Mouse (Mus musculus): ENCODE results near the gene Emcn. TPM values are rescaled to one million over a fixed set of nuclear protein-coding genes. Genes with fewer than 3 reads are reported as not detected.
A peak's percentile ranks its signal among the peaks of the same experiment; 100 is the strongest.

Emcn gene
- polyA plus RNA-seq (2015; fragmentation: Nextera tagmentation; extraction: Ambion mirVana): 9.5 and 11.8 TPM in 2 replicates

- Histone ChIP-seq H3K4me1 (replicated peaks; ENCODE audit: control insufficient read depth, insufficient read depth, low read length) (no peaks in the 10 kb centered on the region), H3K4me3 (replicated peaks; ENCODE audit: low read length) (no peak within 1 kb of the TSS), H3K36me3 (ENCODE audit: control insufficient read depth, insufficient read depth) (no peaks in the 10 kb centered on the region), H3K9me3 (ENCODE audit: control insufficient read depth, low read length) (no peaks in the 10 kb centered on the region), H3K9ac (replicated peaks; ENCODE audit: low read depth, low read length) (no peak within 1 kb of the TSS), H3K27me3 (replicated peaks; ENCODE audit: control insufficient read depth, insufficient read depth, low read length) (no peaks in the 10 kb centered on the region), H3K27ac (ENCODE audit: low read length) (no peak within 1 kb of the TSS), H3K4me2 (ENCODE audit: low read length) (no peak within 1 kb of the TSS)
- ATAC-seq: no peak
- 62% methylated on average over 8 of the region's 8 CpGs for WGBS
These were observed at the start of gene Emcn for GRCm38 (mm10) chr3:137340938-137341337. TSS of gene Emcn (plus strand) at chr3:137341067.

- Histone ChIP-seq H3K4me3 (replicated peaks; ENCODE audit: low read length) (no peak overlapping the region), H3K27ac (ENCODE audit: low read length) (no peak overlapping the region), H3K27me3 (replicated peaks; ENCODE audit: control insufficient read depth, insufficient read depth, low read length) (no peaks in the 10 kb centered on the region), H3K4me1 (replicated peaks; ENCODE audit: control insufficient read depth, insufficient read depth, low read length) (no peaks in the 10 kb centered on the region), H3K9me3 (ENCODE audit: control insufficient read depth, low read length) (no peaks in the 10 kb centered on the region), H3K4me2 (ENCODE audit: low read length) (no peak overlapping the region), H3K36me3 (ENCODE audit: control insufficient read depth, insufficient read depth) (no peaks in the 10 kb centered on the region), H3K9ac (replicated peaks; ENCODE audit: low read depth, low read length) (no peak overlapping the region)
- 69% methylated on average over 6 of the region's 6 CpGs for WGBS
- peak; percentile 26; the same call in 1 of the 2 replicates for ATAC-seq
These were observed 47.7 kb upstream of the Emcn start for GRCm38 (mm10) chr3:137293174-137293591.

GRCm38 (mm10) chr3:137298230-137298629, 42.6 kb upstream of the Emcn start:
- H3K36me3 ChIP-seq (ENCODE audit: control insufficient read depth, insufficient read depth): no peaks in the 10 kb centered on the region
- H3K4me1 ChIP-seq (replicated peaks; ENCODE audit: control insufficient read depth, insufficient read depth, low read length): no peaks in the 10 kb centered on the region
- ATAC-seq: no peak
- no peak overlapping the region for H3K4me3 ChIP-seq (replicated peaks; ENCODE audit: low read length)
- no peaks in the 10 kb centered on the region for H3K9me3 ChIP-seq (ENCODE audit: control insufficient read depth, low read length)
- no peak overlapping the region for H3K4me2 ChIP-seq (ENCODE audit: low read length)
- H3K9ac ChIP-seq (replicated peaks; ENCODE audit: low read depth, low read length): no peak overlapping the region
- H3K27ac ChIP-seq (ENCODE audit: low read length): no peak overlapping the region
- WGBS: 79% methylated on average over 2 of the region's 2 CpGs
- no peaks in the 10 kb centered on the region for H3K27me3 ChIP-seq (replicated peaks; ENCODE audit: control insufficient read depth, insufficient read depth, low read length)

GRCm38 (mm10) chr3:137300210-137300609, 40.7 kb upstream of the Emcn start:
- Histone ChIP-seq H3K36me3 (ENCODE audit: control insufficient read depth, insufficient read depth) (no peaks in the 10 kb centered on the region), H3K27ac (ENCODE audit: low read length) (no peak overlapping the region), H3K4me3 (replicated peaks; ENCODE audit: low read length) (no peak overlapping the region), H3K9me3 (ENCODE audit: control insufficient read depth, low read length) (no peaks in the 10 kb centered on the region), H3K27me3 (replicated peaks; ENCODE audit: control insufficient read depth, insufficient read depth, low read length) (no peaks in the 10 kb centered on the region), H3K4me1 (replicated peaks; ENCODE audit: control insufficient read depth, insufficient read depth, low read length) (no peaks in the 10 kb centered on the region), H3K4me2 (ENCODE audit: low read length) (no peak overlapping the region), H3K9ac (replicated peaks; ENCODE audit: low read depth, low read length) (no peak overlapping the region)
- ATAC-seq: no peak
- 91% methylated on average over 3 of the region's 3 CpGs for WGBS

GRCm38 (mm10) chr3:137301195-137301594, 39.7 kb upstream of the Emcn start:
- H3K27ac ChIP-seq (ENCODE audit: low read length): no peak overlapping the region

GRCm38 (mm10) chr3:137302804-137303203, 38.1 kb upstream of the Emcn start:
- ATAC-seq: no peak
- no peaks in the 10 kb centered on the region for H3K36me3 ChIP-seq (ENCODE audit: control insufficient read depth, insufficient read depth)

More at GRCm38 (mm10) chr3:137301195-137301594, 39.7 kb upstream of the Emcn start:
- H3K4me3 ChIP-seq (replicated peaks; ENCODE audit: low read length): no peak overlapping the region
- no peak for ATAC-seq
- H3K9ac ChIP-seq (replicated peaks; ENCODE audit: low read depth, low read length): no peak overlapping the region
- H3K4me2 ChIP-seq (ENCODE audit: low read length): no peak overlapping the region
- no peaks in the 10 kb centered on the region for H3K27me3 ChIP-seq (replicated peaks; ENCODE audit: control insufficient read depth, insufficient read depth, low read length)
- H3K36me3 ChIP-seq (ENCODE audit: control insufficient read depth, insufficient read depth): no peaks in the 10 kb centered on the region
- no peaks in the 10 kb centered on the region for H3K4me1 ChIP-seq (replicated peaks; ENCODE audit: control insufficient read depth, insufficient read depth, low read length)
- no peaks in the 10 kb centered on the region for H3K9me3 ChIP-seq (ENCODE audit: control insufficient read depth, low read length)

GRCm38 (mm10) chr3:137309959-137310358, 30.9 kb upstream of the Emcn start:
- Histone ChIP-seq H3K9me3 (ENCODE audit: control insufficient read depth, low read length) (no peaks in the 10 kb centered on the region), H3K27ac (ENCODE audit: low read length) (no peak overlapping the region), H3K4me2 (ENCODE audit: low read length) (no peak overlapping the region), H3K4me1 (replicated peaks; ENCODE audit: control insufficient read depth, insufficient read depth, low read length) (no peaks in the 10 kb centered on the region), H3K27me3 (replicated peaks; ENCODE audit: control insufficient read depth, insufficient read depth, low read length) (no peaks in the 10 kb centered on the region), H3K9ac (replicated peaks; ENCODE audit: low read depth, low read length) (no peak overlapping the region), H3K4me3 (replicated peaks; ENCODE audit: low read length) (no peak overlapping the region), H3K36me3 (ENCODE audit: control insufficient read depth, insufficient read depth) (no peaks in the 10 kb centered on the region)
- peak; percentile 43; the same call in 1 of the 2 replicates for ATAC-seq

More at GRCm38 (mm10) chr3:137302804-137303203, 38.1 kb upstream of the Emcn start:
- no peak overlapping the region for H3K9ac ChIP-seq (replicated peaks; ENCODE audit: low read depth, low read length)
- H3K4me2 ChIP-seq (ENCODE audit: low read length): no peak overlapping the region
- no peaks in the 10 kb centered on the region for H3K27me3 ChIP-seq (replicated peaks; ENCODE audit: control insufficient read depth, insufficient read depth, low read length)
- WGBS: 71% methylated on average over 4 of the region's 4 CpGs
- H3K4me3 ChIP-seq (replicated peaks; ENCODE audit: low read length): no peak overlapping the region
- H3K27ac ChIP-seq (ENCODE audit: low read length): no peak overlapping the region
- no peaks in the 10 kb centered on the region for H3K9me3 ChIP-seq (ENCODE audit: control insufficient read depth, low read length)
- no peaks in the 10 kb centered on the region for H3K4me1 ChIP-seq (replicated peaks; ENCODE audit: control insufficient read depth, insufficient read depth, low read length)

GRCm38 (mm10) chr3:137312540-137312939, 28.3 kb upstream of the Emcn start:
- Histone ChIP-seq H3K9ac (replicated peaks; ENCODE audit: low read depth, low read length) (no peak overlapping the region), H3K27me3 (replicated peaks; ENCODE audit: control insufficient read depth, insufficient read depth, low read length) (no peaks in the 10 kb centered on the region), H3K4me1 (replicated peaks; ENCODE audit: control insufficient read depth, insufficient read depth, low read length) (no peaks in the 10 kb centered on the region), H3K4me2 (ENCODE audit: low read length) (no peak overlapping the region), H3K9me3 (ENCODE audit: control insufficient read depth, low read length) (no peaks in the 10 kb centered on the region), H3K27ac (ENCODE audit: low read length) (no peak overlapping the region), H3K4me3 (replicated peaks; ENCODE audit: low read length) (no peak overlapping the region), H3K36me3 (ENCODE audit: control insufficient read depth, insufficient read depth) (no peaks in the 10 kb centered on the region)
- no peak for ATAC-seq
- WGBS: 65% methylated on average over 3 of the region's 3 CpGs

- Histone ChIP-seq H3K9me3 (ENCODE audit: control insufficient read depth, low read length) (no peaks in the 10 kb centered on the region), H3K27ac (ENCODE audit: low read length) (no peak overlapping the region), H3K36me3 (ENCODE audit: control insufficient read depth, insufficient read depth) (no peaks in the 10 kb centered on the region), H3K9ac (replicated peaks; ENCODE audit: low read depth, low read length) (no peak overlapping the region), H3K4me1 (replicated peaks; ENCODE audit: control insufficient read depth, insufficient read depth, low read length) (no peaks in the 10 kb centered on the region), H3K4me3 (replicated peaks; ENCODE audit: low read length) (no peak overlapping the region), H3K27me3 (replicated peaks; ENCODE audit: control insufficient read depth, insufficient read depth, low read length) (no peaks in the 10 kb centered on the region), H3K4me2 (ENCODE audit: low read length) (no peak overlapping the region)
- WGBS: 93% methylated on average over 2 of the region's 2 CpGs
- no peak for ATAC-seq
These were observed 27.0 kb upstream of the Emcn start for GRCm38 (mm10) chr3:137313775-137314362.

- Histone ChIP-seq H3K4me2 (ENCODE audit: low read length) (no peak overlapping the region), H3K27ac (ENCODE audit: low read length) (no peak overlapping the region), H3K9ac (replicated peaks; ENCODE audit: low read depth, low read length) (no peak overlapping the region), H3K9me3 (ENCODE audit: control insufficient read depth, low read length) (no peaks in the 10 kb centered on the region), H3K4me3 (replicated peaks; ENCODE audit: low read length) (no peak overlapping the region), H3K36me3 (ENCODE audit: control insufficient read depth, insufficient read depth) (no peaks in the 10 kb centered on the region), H3K4me1 (replicated peaks; ENCODE audit: control insufficient read depth, insufficient read depth, low read length) (no peaks in the 10 kb centered on the region), H3K27me3 (replicated peaks; ENCODE audit: control insufficient read depth, insufficient read depth, low read length) (no peaks in the 10 kb centered on the region)
- no peak for ATAC-seq
- 85% methylated on average over 1 of the region's 2 CpGs for WGBS
These were observed 22.5 kb upstream of the Emcn start for GRCm38 (mm10) chr3:137318371-137318770.

All from forebrain, embryonic 16.5 days (tissue).